Mouse (Mus musculus) liver, embryonic 16.5 days (tissue): ENCODE measurements around the gene Tnks1bp1. TPM values are rescaled to one million over a fixed set of nuclear protein-coding genes. Genes with fewer than 3 reads are reported as not detected.
A peak's percentile ranks its signal among the peaks of the same experiment; 100 is the strongest.

ENCODE experiments used
- ATAC-seq: fragments of 200-750 bp; cut with Nextera tagmentation; 2 replicates; pipeline ENCODE4 v1.8.0; 2017; ENCODE audit warnings: low read depth, mild to moderate bottlenecking, moderate number of reproducible peaks, moderate library complexity
- H3K27ac ChIP-seq: fragments of 300-500 bp; sonication (generic); 2 replicates; pipeline ENCODE4 v1.5.1; 2014; ENCODE audit warnings: mild to moderate bottlenecking, low read length
- H3K27me3 ChIP-seq: fragments of 300-500 bp; sonication (generic); 2 replicates; pipeline ENCODE4 v1.6.1; 2014; ENCODE audit warnings: low read depth, low read length, mixed read lengths; ENCODE audit not compliant: control insufficient read depth, insufficient read depth
- H3K36me3 ChIP-seq: fragments of 300-500 bp; sonication (generic); 2 replicates; pipeline ENCODE4 v1.6.1; 2014; ENCODE audit warnings: mild to moderate bottlenecking; ENCODE audit not compliant: control insufficient read depth, insufficient read depth
- H3K4me1 ChIP-seq: fragments of 300-500 bp; sonication (generic); 2 replicates; pipeline ENCODE4 v1.6.1; 2014; ENCODE audit warnings: low read depth, low read length, mixed read lengths; ENCODE audit not compliant: control insufficient read depth
- H3K4me2 ChIP-seq: fragments of 300-500 bp; sonication (generic); 2 replicates; pipeline ENCODE4 v1.6.1; 2014; ENCODE audit warnings: low read depth, low read length, mixed read lengths
- H3K4me3 ChIP-seq: fragments of 300-500 bp; sonication (generic); 2 replicates; pipeline ENCODE4 v1.5.1; 2014; ENCODE audit warnings: low read depth, mild to moderate bottlenecking, low read length
- H3K9ac ChIP-seq: fragments of 300-500 bp; sonication (generic); 2 replicates; pipeline ENCODE4 v1.6.1; 2014; ENCODE audit warnings: low read depth, low read length
- H3K9me3 ChIP-seq: fragments of 300-500 bp; sonication (generic); replicated peaks from 2 replicates; pipeline ENCODE4 v1.6.1; 2016; ENCODE audit warnings: low read length; ENCODE audit not compliant: control insufficient read depth
- WGBS: fragments of 180-500 bp; shearing (Covaris S2); extraction: QIAGEN DNeasy Blood & Tissue Kit; methylation state at CpG from one replicate; pipeline ENCODE4 v1.1.7; 2014; ENCODE audit not compliant: insufficient replicate concordance; 5-methylcytosine and 5-hydroxymethylcytosine counted together
- polyA plus RNA-seq: library from polyadenylated mRNA; unstranded; fragments of >200 nt; fragmentation: Nextera tagmentation; extraction: Ambion mirVana; gene quantifications from 2 replicates; pipeline ENCODE4 v1.2.1, GENCODE M21; 2015

The Tnks1bp1 gene
- polyA plus RNA-seq, 1 experiment from 2014 or later: 6.4 TPM

- H3K27ac ChIP-seq: peak overlapping the region; percentile 63
Observed at GRCm38 (mm10) chr2:85061107-85061541, 13.3 kb downstream of the Tnks1bp1 start.

GRCm38 (mm10) chr2:85065141-85065875 is 17.5 kb downstream of the Tnks1bp1 start:
- Histone ChIP-seq H3K4me2 (no peak overlapping the region), H3K4me1 (no peaks in the 10 kb centered on the region; the same call in 1 of the 2 replicates), H3K36me3 (no peaks in the 10 kb centered on the region), H3K9ac (no peak overlapping the region), H3K27me3 (no peaks in the 10 kb centered on the region), H3K27ac (no peak overlapping the region), H3K4me3 (no peak overlapping the region), H3K9me3 (no peaks in the 10 kb centered on the region)
- ATAC-seq: no peak
- WGBS: 66% methylated on average over 12 of the region's 12 CpGs

More at GRCm38 (mm10) chr2:85061107-85061541, 13.3 kb downstream of the Tnks1bp1 start:
- H3K4me2 ChIP-seq: peak overlapping the region; percentile 53
- ATAC-seq: peak; percentile 53
- H3K4me1 ChIP-seq: no peaks in the 10 kb centered on the region; the same call in 1 of the 2 replicates
- no peaks in the 10 kb centered on the region for H3K27me3 ChIP-seq
- peak overlapping the region; percentile 59 for H3K4me3 ChIP-seq
- H3K36me3 ChIP-seq: no peaks in the 10 kb centered on the region
- H3K9ac ChIP-seq: peak overlapping the region; percentile 50; the same call in 1 of the 2 replicates
- 29% methylated on average over 10 of the region's 10 CpGs for WGBS
- H3K9me3 ChIP-seq: no peaks in the 10 kb centered on the region

DNA sequence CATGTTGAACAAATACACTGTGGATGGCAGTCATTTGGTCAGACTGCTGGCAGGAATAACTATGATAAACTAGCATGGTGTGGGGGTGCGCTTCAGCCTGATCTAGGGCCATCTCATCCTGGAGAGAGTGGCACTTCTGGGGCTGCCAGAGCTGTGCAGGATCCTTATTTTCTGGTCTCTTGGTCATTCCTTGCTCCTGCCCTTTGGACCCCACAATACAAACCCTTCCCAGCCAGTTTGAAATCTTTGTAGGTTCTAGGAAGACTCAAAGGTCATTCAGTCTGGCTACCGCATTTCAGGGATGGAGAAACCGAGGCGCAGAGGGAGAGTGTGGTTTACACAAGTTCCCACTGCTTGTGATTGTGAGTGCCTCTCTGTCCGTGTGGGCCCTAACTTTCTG is 19.1 kb downstream of the Tnks1bp1 start:
- Histone ChIP-seq H3K27ac (no peak overlapping the region), H3K4me2 (no peak overlapping the region), H3K9me3 (no peaks in the 10 kb centered on the region), H3K4me1 (no peaks in the 10 kb centered on the region; the same call in none of the 2 replicates), H3K27me3 (no peaks in the 10 kb centered on the region), H3K4me3 (no peak overlapping the region), H3K36me3 (0 out of 2 replicates have a peak, but pooled peaks cover 2% of the 10 kb centered on the region), H3K9ac (no peak overlapping the region)
- no peak for ATAC-seq
- 72% methylated on average over 5 of the region's 5 CpGs for WGBS

DNA sequence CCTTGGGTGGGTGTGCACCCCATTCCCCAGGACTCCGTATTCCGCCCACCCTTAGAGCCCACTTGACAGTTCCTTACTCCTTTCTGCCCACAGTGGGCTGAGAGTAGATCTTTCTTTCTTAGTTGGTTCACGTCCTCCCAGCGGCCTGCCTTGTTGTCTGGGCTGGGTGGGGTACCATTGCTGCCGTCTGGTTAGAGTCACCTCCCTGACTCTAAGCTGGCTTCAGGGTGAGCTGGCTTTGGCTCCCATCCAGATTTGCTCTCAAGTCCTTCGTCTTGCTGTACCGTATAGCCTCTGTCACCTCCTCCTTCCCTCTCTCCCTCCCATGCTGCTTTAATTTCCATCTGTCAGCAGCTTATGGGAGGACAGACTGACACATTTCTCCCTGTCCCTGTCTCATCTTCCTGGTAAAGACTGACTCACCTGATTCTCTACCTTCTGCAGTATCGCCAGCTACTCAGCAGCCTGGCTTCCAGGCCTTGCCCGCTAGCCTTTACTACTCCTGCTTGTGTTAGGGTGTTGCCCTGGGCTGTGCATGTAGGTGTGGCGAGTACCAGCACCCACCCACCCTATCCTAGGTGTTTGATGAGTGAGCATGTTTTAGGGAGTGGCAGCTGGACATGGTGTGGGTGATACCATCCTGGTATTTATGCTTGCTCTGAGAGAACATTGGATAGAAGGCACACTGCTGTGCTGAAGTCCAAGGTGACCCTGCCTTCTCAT is 20.2 kb downstream of the Tnks1bp1 start:
- H3K4me1 ChIP-seq: no peaks in the 10 kb centered on the region; the same call in none of the 2 replicates
- no peak overlapping the region for H3K4me2 ChIP-seq
- 63% methylated on average over 10 of the region's 10 CpGs for WGBS
- H3K27ac ChIP-seq: no peak overlapping the region
- H3K27me3 ChIP-seq: no peaks in the 10 kb centered on the region
- H3K4me3 ChIP-seq: no peak overlapping the region
- 0 out of 2 replicates have a peak, but pooled peaks cover 2% of the 10 kb centered on the region for H3K36me3 ChIP-seq
- no peak overlapping the region for H3K9ac ChIP-seq
- no peaks in the 10 kb centered on the region for H3K9me3 ChIP-seq
- ATAC-seq: no peak

GRCm38 (mm10) chr2:85068626-85069025 is 20.8 kb downstream of the Tnks1bp1 start:
- H3K36me3 ChIP-seq: 0 out of 2 replicates have a peak, but pooled peaks cover 2% of the 10 kb centered on the region
- no peak overlapping the region for H3K9ac ChIP-seq
- no peaks in the 10 kb centered on the region; the same call in none of the 2 replicates for H3K4me1 ChIP-seq
- H3K27ac ChIP-seq: no peak overlapping the region
- H3K4me2 ChIP-seq: no peak overlapping the region
- 71% methylated on average over 2 of the region's 2 CpGs for WGBS
- H3K4me3 ChIP-seq: no peak overlapping the region
- no peak for ATAC-seq
- H3K9me3 ChIP-seq: no peaks in the 10 kb centered on the region
- H3K27me3 ChIP-seq: no peaks in the 10 kb centered on the region

GRCm38 (mm10) chr2:85070086-85070485 is 22.3 kb downstream of the Tnks1bp1 start:
- no peak for ATAC-seq
- no peaks in the 10 kb centered on the region for H3K27me3 ChIP-seq
- H3K27ac ChIP-seq: no peak overlapping the region
- WGBS: 61% methylated on average over 15 of the region's 15 CpGs
- no peak overlapping the region; the same call in 1 of the 2 replicates for H3K9ac ChIP-seq
- H3K9me3 ChIP-seq: no peaks in the 10 kb centered on the region
- no peak overlapping the region for H3K4me3 ChIP-seq
- H3K4me2 ChIP-seq: no peak overlapping the region
- H3K4me1 ChIP-seq: no peaks in the 10 kb centered on the region; the same call in none of the 2 replicates
- 0 out of 2 replicates have a peak, but pooled peaks cover 2% of the 10 kb centered on the region for H3K36me3 ChIP-seq

DNA sequence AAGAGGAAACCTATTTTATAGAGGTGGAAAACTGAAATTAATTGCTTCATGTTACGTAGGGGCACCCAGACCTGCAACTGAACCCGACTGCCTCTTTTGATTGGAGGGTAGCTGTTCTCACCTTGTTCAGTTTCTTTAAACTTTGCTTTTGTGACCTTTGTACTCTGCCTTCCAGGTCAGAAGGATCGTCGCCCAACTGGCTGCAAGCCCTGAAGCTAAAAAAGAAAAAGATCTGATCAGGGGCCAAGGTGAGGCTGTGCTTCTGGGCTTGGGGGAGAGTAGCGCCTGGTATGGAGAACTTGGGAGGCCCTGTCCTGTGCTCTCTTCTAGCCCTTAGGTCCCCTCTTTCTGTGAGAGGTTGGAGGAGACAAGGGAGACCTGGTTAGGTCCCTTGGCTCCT is 24.1 kb downstream of the Tnks1bp1 start:
- Histone ChIP-seq H3K9ac (no peak overlapping the region), H3K4me1 (no peaks in the 10 kb centered on the region; the same call in none of the 2 replicates), H3K36me3 (0 out of 2 replicates have a peak, but pooled peaks cover 2% of the 10 kb centered on the region), H3K27me3 (no peaks in the 10 kb centered on the region), H3K4me2 (no peak overlapping the region), H3K27ac (no peak overlapping the region), H3K4me3 (no peak overlapping the region), H3K9me3 (no peaks in the 10 kb centered on the region)
- ATAC-seq: no peak
- WGBS: 58% methylated on average over 5 of the region's 5 CpGs

GRCm38 (mm10) chr2:85073751-85074150 is 25.9 kb downstream of the Tnks1bp1 start:
- ATAC-seq: no peak
- WGBS: 58% methylated on average over 5 of the region's 5 CpGs
- Histone ChIP-seq H3K9ac (no peak overlapping the region), H3K9me3 (no peaks in the 10 kb centered on the region), H3K4me2 (no peak overlapping the region), H3K27me3 (no peaks in the 10 kb centered on the region), H3K4me1 (no peaks in the 10 kb centered on the region; the same call in none of the 2 replicates), H3K27ac (no peak overlapping the region), H3K4me3 (no peak overlapping the region), H3K36me3 (0 out of 2 replicates have a peak, but pooled peaks cover 2% of the 10 kb centered on the region)
